Mouse (Mus musculus) limb, embryonic 11.5 days (tissue): ENCODE results near the gene Rere. TPM values are rescaled to one million over a fixed set of nuclear protein-coding genes. Genes with fewer than 3 reads are reported as not detected.
A peak's percentile ranks its signal among the peaks of the same experiment; 100 is the strongest.

Experiments used
- ATAC-seq: fragments of 200-750 bp; cut with Nextera tagmentation; 2 replicates; pipeline ENCODE4 v1.8.0; 2017; ENCODE audit warnings: low read depth; ENCODE audit not compliant: insufficient number of reproducible peaks, low FRiP score, low TSS enrichment
- DNase-seq: peaks from one replicate; pipeline ENCODE4 v3.0.0-alpha.2; 2015; ENCODE audit warnings: low spot score
- H3K27ac ChIP-seq: fragments of 300-500 bp; sonication (generic); replicated peaks from 2 replicates; pipeline ENCODE4 v1.5.1; 2014; ENCODE audit warnings: low read depth, mild to moderate bottlenecking, low read length
- H3K27me3 ChIP-seq: fragments of 300-500 bp; sonication (generic); 2 replicates; pipeline ENCODE4 v1.6.1; 2014; ENCODE audit warnings: mild to moderate bottlenecking, low read length, mixed read lengths; ENCODE audit not compliant: control insufficient read depth, insufficient read depth
- H3K36me3 ChIP-seq: fragments of 300-500 bp; sonication (generic); 2 replicates; pipeline ENCODE4 v1.6.1; 2014; ENCODE audit warnings: mild to moderate bottlenecking, low read length, moderate library complexity, mixed read lengths; ENCODE audit not compliant: control insufficient read depth, insufficient read depth
- H3K4me1 ChIP-seq: fragments of 300-500 bp; sonication (generic); 2 replicates; pipeline ENCODE4 v1.6.1; 2014; ENCODE audit warnings: low read length, mixed read lengths; ENCODE audit not compliant: control insufficient read depth, insufficient read depth
- H3K4me2 ChIP-seq: fragments of 300-500 bp; sonication (generic); 2 replicates; pipeline ENCODE4 v1.6.1; 2014; ENCODE audit warnings: low read depth, mild to moderate bottlenecking, moderate library complexity; ENCODE audit not compliant: severe bottlenecking
- H3K4me3 ChIP-seq: fragments of 300-500 bp; sonication (generic); 2 replicates; pipeline ENCODE4 v1.5.1; 2014; ENCODE audit warnings: low read depth, low read length
- H3K9ac ChIP-seq: fragments of 300-500 bp; sonication (generic); 2 replicates; pipeline ENCODE4 v1.6.1; 2014; ENCODE audit warnings: mild to moderate bottlenecking, low read length
- H3K9me3 ChIP-seq: fragments of 300-500 bp; sonication (generic); 2 replicates; pipeline ENCODE4 v1.6.1; 2016; ENCODE audit warnings: low read length; ENCODE audit not compliant: control insufficient read depth
- WGBS: fragments of 180-500 bp; shearing (Covaris S2); extraction: QIAGEN DNeasy Blood & Tissue Kit; methylation state at CpG from one replicate; pipeline ENCODE4 v1.1.7; 2014; 5-methylcytosine and 5-hydroxymethylcytosine counted together
- polyA plus RNA-seq: library from polyadenylated mRNA; unstranded; fragments of >200 nt; fragmentation: Nextera tagmentation; extraction: Ambion mirVana; gene quantifications from 2 replicates; pipeline ENCODE4 v1.2.1, GENCODE M21; 2014

Rere gene
- polyA plus RNA-seq, 1 experiment from 2014 or later, result 37.9 TPM

DNA sequence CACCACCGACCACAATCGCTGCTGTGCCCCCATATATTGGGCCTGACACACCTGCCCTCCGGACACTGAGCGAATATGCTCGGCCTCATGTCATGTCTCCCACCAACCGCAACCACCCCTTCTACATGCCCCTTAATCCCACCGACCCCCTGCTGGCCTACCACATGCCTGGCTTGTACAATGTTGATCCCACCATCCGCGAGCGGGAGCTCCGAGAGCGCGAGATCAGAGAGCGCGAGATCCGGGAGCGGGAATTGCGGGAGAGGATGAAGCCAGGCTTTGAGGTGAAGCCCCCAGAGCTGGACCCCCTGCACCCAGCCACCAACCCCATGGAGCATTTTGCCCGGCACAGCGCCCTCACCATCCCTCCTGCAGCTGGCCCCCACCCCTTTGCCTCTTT lies 335.4 kb downstream of the Rere start:
- 96% methylated on average over 20 of the region's 20 CpGs for WGBS
- no peaks in the 10 kb centered on the region for H3K9me3 ChIP-seq
- no peaks in the 10 kb centered on the region for H3K27me3 ChIP-seq
- H3K4me1 ChIP-seq, result no peaks in the 10 kb centered on the region
- H3K4me3 ChIP-seq, result no peak overlapping the region
- peaks cover 32% of the 10 kb centered on the region for H3K36me3 ChIP-seq
- no peak for ATAC-seq
- no peak overlapping the region for H3K4me2 ChIP-seq
- no peak for DNase-seq
- no peak overlapping the region for H3K27ac ChIP-seq
- no peak overlapping the region for H3K9ac ChIP-seq

DNA sequence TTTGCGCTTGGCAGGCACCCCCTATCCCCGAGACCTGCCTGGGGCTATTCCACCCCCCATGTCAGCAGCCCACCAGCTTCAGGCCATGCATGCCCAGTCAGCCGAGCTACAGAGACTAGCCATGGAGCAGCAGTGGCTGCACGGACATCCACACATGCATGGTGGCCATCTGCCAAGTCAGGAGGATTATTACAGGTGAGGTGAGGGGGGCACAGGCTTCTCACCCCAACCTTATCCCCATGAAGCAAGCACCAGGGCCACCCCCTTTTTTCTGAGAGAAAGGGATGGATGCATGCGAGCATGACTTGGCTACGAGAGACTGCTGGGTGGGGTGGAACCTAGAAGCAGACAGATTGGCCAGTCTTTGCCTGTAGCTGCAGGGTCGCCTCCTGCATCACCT lies 337.6 kb downstream of the Rere start:
- Histone ChIP-seq H3K27me3 (no peaks in the 10 kb centered on the region), H3K4me1 (no peaks in the 10 kb centered on the region), H3K9me3 (no peaks in the 10 kb centered on the region), H3K9ac (no peak overlapping the region), H3K4me3 (no peak overlapping the region), H3K27ac (no peak overlapping the region), H3K4me2 (no peak overlapping the region), H3K36me3 (peaks cover 24% of the 10 kb centered on the region)
- WGBS, result 87% methylated on average over 7 of the region's 7 CpGs
- DNase-seq (no peak), ATAC-seq (no peak)

DNA sequence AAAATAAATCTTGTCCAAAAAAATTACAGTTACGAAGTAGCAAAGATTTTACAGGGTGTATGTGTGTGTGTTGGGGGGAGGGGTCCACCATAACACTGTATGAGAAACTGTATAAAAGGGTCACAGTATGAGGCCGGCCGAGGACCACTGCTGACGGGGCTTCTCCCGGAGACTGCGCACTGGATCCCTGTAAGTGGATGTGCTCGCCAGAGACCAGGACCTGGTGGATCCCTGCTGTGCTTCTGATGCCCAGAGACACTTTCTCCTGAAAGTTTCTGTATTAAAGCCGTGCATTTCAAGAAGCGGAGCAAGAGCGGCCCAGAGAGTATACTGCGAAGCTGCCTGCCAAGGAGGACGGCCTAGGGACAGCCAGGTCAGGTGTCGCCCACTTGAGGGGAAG lies 341.2 kb downstream of the Rere start:
- peaks cover 2% of the 10 kb centered on the region; the same call in 1 of the 2 replicates for H3K36me3 ChIP-seq
- no peaks in the 10 kb centered on the region for H3K4me1 ChIP-seq
- H3K27ac ChIP-seq, result no peak overlapping the region
- H3K4me2 ChIP-seq, result no peak overlapping the region
- H3K27me3 ChIP-seq, result no peaks in the 10 kb centered on the region
- H3K4me3 ChIP-seq, result no peak overlapping the region
- H3K9ac ChIP-seq, result no peak overlapping the region
- ATAC-seq (no peak), DNase-seq (no peak)
- 90% methylated on average over 13 of the region's 13 CpGs for WGBS
- no peaks in the 10 kb centered on the region for H3K9me3 ChIP-seq

DNA sequence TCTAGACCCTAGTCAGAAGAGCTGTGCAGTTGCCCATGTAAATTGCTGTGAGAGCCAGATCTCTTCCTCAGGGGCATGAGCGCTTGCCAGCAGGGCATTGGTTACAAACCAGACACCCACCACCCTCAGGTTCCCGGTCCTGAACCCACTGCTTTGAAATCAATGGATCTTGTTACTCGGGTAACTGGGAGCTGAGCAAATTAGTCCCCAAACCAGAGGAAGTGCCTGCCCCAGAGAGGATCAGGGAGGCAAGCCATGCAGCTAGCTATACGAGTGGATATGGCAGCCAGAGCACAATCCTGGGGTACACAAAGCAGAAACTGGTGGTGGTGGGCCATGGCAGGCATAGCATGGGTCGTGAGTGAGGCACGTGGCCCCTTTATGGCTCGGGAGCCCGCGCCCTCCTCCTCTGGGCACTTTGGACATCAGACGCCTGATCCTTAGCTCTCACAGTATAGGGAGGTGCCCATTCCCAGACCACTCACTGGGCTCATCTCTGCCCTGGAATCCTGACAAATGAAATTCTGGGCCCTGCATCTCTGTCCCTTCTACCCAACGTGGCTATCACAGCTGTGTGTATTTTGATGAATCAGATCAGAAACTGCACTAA lies 342.9 kb downstream of the Rere start:
- Histone ChIP-seq H3K27me3 (no peaks in the 10 kb centered on the region), H3K36me3 (no peaks in the 10 kb centered on the region; the same call in 1 of the 2 replicates), H3K4me1 (no peaks in the 10 kb centered on the region), H3K9me3 (no peaks in the 10 kb centered on the region), H3K4me3 (no peak overlapping the region), H3K9ac (no peak overlapping the region), H3K4me2 (no peak overlapping the region), H3K27ac (no peak overlapping the region)
- ATAC-seq (no peak), DNase-seq (no peak)
- WGBS, result 67% methylated on average over 11 of the region's 11 CpGs

DNA sequence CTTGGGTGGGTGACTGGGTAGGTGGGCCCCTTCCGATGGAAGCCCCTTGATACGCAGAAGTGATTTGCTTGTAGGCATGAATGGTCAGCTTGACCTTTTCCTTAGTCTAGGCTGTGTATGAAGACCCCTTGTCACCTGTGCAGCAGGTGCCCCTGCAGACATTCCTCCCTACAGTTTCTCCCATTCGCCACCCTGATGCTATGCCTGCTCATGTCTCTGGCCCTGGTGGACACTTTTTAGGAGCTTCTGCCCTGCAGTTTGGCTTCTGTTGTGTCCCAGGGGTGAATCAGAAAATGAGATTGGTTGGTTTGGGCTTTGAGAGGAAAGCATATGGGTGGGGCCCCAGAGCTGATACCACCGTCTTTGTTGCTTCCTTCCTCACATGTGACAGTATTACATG lies 343.5 kb downstream of the Rere start:
- no peaks in the 10 kb centered on the region for H3K9me3 ChIP-seq
- DNase-seq (no peak), ATAC-seq (no peak)
- H3K4me1 ChIP-seq, result no peaks in the 10 kb centered on the region
- no peaks in the 10 kb centered on the region for H3K27me3 ChIP-seq
- no peak overlapping the region for H3K4me3 ChIP-seq
- no peak overlapping the region for H3K27ac ChIP-seq
- WGBS, result 84% methylated on average over 4 of the region's 4 CpGs
- H3K4me2 ChIP-seq, result no peak overlapping the region
- no peaks in the 10 kb centered on the region; the same call in 1 of the 2 replicates for H3K36me3 ChIP-seq
- no peak overlapping the region for H3K9ac ChIP-seq

GRCm38 (mm10) chr4:150625425-150625824 lies 344.0 kb downstream of the Rere start:
- Histone ChIP-seq H3K9ac (no peak overlapping the region), H3K36me3 (no peaks in the 10 kb centered on the region; the same call in 1 of the 2 replicates), H3K4me3 (no peak overlapping the region), H3K27ac (no peak overlapping the region), H3K4me2 (no peak overlapping the region), H3K27me3 (no peaks in the 10 kb centered on the region), H3K4me1 (no peaks in the 10 kb centered on the region), H3K9me3 (no peaks in the 10 kb centered on the region)
- DNase-seq (peak; percentile 78), ATAC-seq (peak; percentile 46; the same call in 1 of the 2 replicates)
- 50% methylated on average over 1 of the region's 1 CpGs for WGBS

- no peaks in the 10 kb centered on the region for H3K36me3 ChIP-seq
- no peaks in the 10 kb centered on the region for H3K4me1 ChIP-seq
- DNase-seq (peak; percentile 84), ATAC-seq (no peak)
- no peak overlapping the region for H3K9ac ChIP-seq
- 56% methylated on average over 6 of the region's 6 CpGs for WGBS
- no peak overlapping the region for H3K4me3 ChIP-seq
- H3K27ac ChIP-seq, result no peak overlapping the region
- no peak overlapping the region for H3K4me2 ChIP-seq
- H3K27me3 ChIP-seq, result no peaks in the 10 kb centered on the region
- H3K9me3 ChIP-seq, result no peaks in the 10 kb centered on the region
Observed at GRCm38 (mm10) chr4:150625951-150626732, 344.7 kb downstream of the Rere start.

GRCm38 (mm10) chr4:150629266-150629665 lies 347.8 kb downstream of the Rere start:
- DNase-seq, result no peak

More at GRCm38 (mm10) chr4:150629266-150629665, 347.8 kb downstream of the Rere start:
- Histone ChIP-seq H3K9me3 (no peaks in the 10 kb centered on the region), H3K9ac (no peak overlapping the region), H3K4me1 (no peaks in the 10 kb centered on the region), H3K36me3 (no peaks in the 10 kb centered on the region), H3K4me3 (no peak overlapping the region), H3K27me3 (no peaks in the 10 kb centered on the region), H3K4me2 (no peak overlapping the region), H3K27ac (no peak overlapping the region)
- no peak for ATAC-seq
- WGBS, result 88% methylated on average over 11 of the region's 11 CpGs
